Mouse (Mus musculus): ENCODE results near the gene Nat9.

DNA sequence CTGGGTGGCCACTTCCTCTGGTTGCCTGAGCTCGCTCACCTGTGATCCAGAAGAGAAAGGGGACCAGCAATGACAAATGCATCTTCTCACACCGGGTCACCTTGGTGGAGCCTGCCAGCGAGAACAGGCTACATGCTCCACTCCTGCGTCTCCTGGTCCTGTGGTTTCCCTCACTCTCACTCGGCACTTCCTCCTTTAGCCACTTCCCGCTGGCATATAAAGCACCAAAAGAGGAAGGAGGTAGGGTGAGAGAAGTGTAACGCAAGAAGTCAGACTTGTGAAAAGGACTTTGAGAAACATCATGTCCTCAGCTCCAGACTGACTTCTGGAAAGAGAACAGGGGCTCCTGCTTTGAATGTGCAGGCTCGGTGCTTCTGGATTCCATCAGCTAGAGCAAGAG lies 53.9 kb downstream of the Nat9 start, which contains the start of gene Cd300lf:
- no peak for TF ChIP-seq CTCF (IDR thresholded peaks at IDR 0.05; ENCODE audit: extremely low read depth, insufficient read length, insufficient replicate concordance, low read depth, low read length)
- no peak for TF ChIP-seq POLR2A (IDR thresholded peaks at IDR 0.05; ENCODE audit: low read depth, low read length)
